Mouse (Mus musculus) liver, adult 2 months (tissue): ENCODE results near the gene Mid2. TPM values are rescaled to one million over a fixed set of nuclear protein-coding genes. Genes with fewer than 3 reads are reported as not detected.

Source experiments
- DNase-seq: peaks from one replicate; pipeline ENCODE4 v3.0.0-alpha.2; 2011; ENCODE audit warnings: low read depth, low spot score; ENCODE audit errors: extremely low read depth
- H3K27ac ChIP-seq: fragments of 200-500 bp; replicated peaks from 2 replicates; pipeline ENCODE4 v1.5.1; 2012; ENCODE audit warnings: low read depth, mild to moderate bottlenecking, control low read depth, inconsistent platforms, low read length; ENCODE audit not compliant: insufficient read depth
- H3K27me3 ChIP-seq: fragments of 200-500 bp; 2 replicates; pipeline ENCODE4 v1.6.1; 2012; ENCODE audit warnings: mild to moderate bottlenecking, moderate library complexity, low read length, inconsistent platforms; ENCODE audit not compliant: control insufficient read depth, insufficient read depth
- H3K36me3 ChIP-seq: fragments of 200-500 bp; 2 replicates; pipeline ENCODE4 v1.6.1; 2012; ENCODE audit warnings: low read length, inconsistent platforms; ENCODE audit not compliant: control insufficient read depth, insufficient read depth
- H3K4me1 ChIP-seq: fragments of 200-500 bp; 2 replicates; pipeline ENCODE4 v1.6.1; 2011; ENCODE audit warnings: low read length; ENCODE audit not compliant: control insufficient read depth, insufficient read depth
- H3K4me3 ChIP-seq: fragments of 200-500 bp; 2 replicates; pipeline ENCODE4 v1.5.1; 2011; ENCODE audit warnings: low read depth, mild to moderate bottlenecking, control low read depth, low read length, moderate library complexity; ENCODE audit not compliant: insufficient read depth
- H3K79me2 ChIP-seq: fragments of 200-500 bp; 2 replicates; pipeline ENCODE4 v1.6.1; 2012; ENCODE audit warnings: inconsistent platforms, mild to moderate bottlenecking, low read length, moderate library complexity; ENCODE audit not compliant: control insufficient read depth, insufficient read depth
- H3K9ac ChIP-seq: fragments of 200-500 bp; 2 replicates; pipeline ENCODE4 v1.6.1; 2012; ENCODE audit warnings: low read depth, mild to moderate bottlenecking, control low read depth, inconsistent platforms, low read length
- CTCF ChIP-seq: fragments of 200-500 bp; IDR thresholded peaks from 2 replicates; pipeline ENCODE4 v1.5.1; 2011; ENCODE audit warnings: low read depth, low read length, control low read depth
- POLR2A ChIP-seq: fragments of 200-500 bp; IDR thresholded peaks from 2 replicates; pipeline ENCODE4 v1.6.1; 2011; ENCODE audit warnings: low read length, control low read depth; ENCODE audit not compliant: insufficient read depth; ENCODE audit errors: extremely low read depth
- WGBS: fragments of 180-500 bp; shearing (Covaris S2); methylation state at CpG from one replicate; pipeline ENCODE4 v1.1.7; 2018; 5-methylcytosine and 5-hydroxymethylcytosine counted together
- polyA plus RNA-seq: library from polyadenylated mRNA; depleted of rRNA; stranded (reverse); fragments of >200 nt; gene quantifications from 2 replicates; pipeline ENCODE4 v1.2.3, GENCODE M21; 2012; rRNA removed
- total RNA-seq: library from RNA; depleted of rRNA; stranded (reverse); fragments of >200 nt; gene quantifications from 2 replicates; pipeline ENCODE4 v1.2.3, GENCODE M21; 2014; rRNA removed

The Mid2 gene
- total and polyA plus RNA-seq, 2 experiments = 2.2 to 3.8 TPM

- Histone ChIP-seq H3K27me3 (no peaks in the 10 kb centered on the region), H3K36me3 (no peaks in the 10 kb centered on the region), H3K4me1 (no peaks in the 10 kb centered on the region), H3K27ac (no peak within 1 kb of the TSS), H3K9ac (no peak within 1 kb of the TSS), H3K79me2 (no peaks in the 10 kb centered on the region), H3K4me3 (no peak within 1 kb of the TSS)
- 90% methylated on average over 22 of the region's 22 CpGs for WGBS
- TF ChIP-seq CTCF = no peak
- TF ChIP-seq POLR2A = no peak
- DNase-seq = no peak
These were observed 149.1 kb downstream of the Mid2 start, which contains the start of gene Tex13b for GRCm38 (mm10) chrX:140813312-140814006. TSS of gene Tex13b (minus strand) at chrX:140813433.

Other genes starting within 250 kb of the Mid2 start
- 30.7 and 32.4 TPM in 2 replicates for gene Prps1, start 208.0 kb upstream of the Mid2 start, total RNA-seq
- gene Prps1, start 208.0 kb upstream of the Mid2 start, polyA plus RNA-seq = 10.6 and 12.3 TPM in 2 replicates
- 158 and 194 TPM in 2 replicates for gene Tsc22d3, start 63.9 kb upstream of the Mid2 start, total RNA-seq
- gene Tsc22d3, start 63.9 kb upstream of the Mid2 start, polyA plus RNA-seq = 56.1 and 103 TPM in 2 replicates
- 0.07 TPM in 1 of 2 replicates, not detected in the other for gene Tex13b, start 148.8 kb downstream of the Mid2 start, total RNA-seq
- not detected in 2 replicates for gene Tex13b, start 148.8 kb downstream of the Mid2 start, polyA plus RNA-seq
- gene Vsig1, start 243.0 kb downstream of the Mid2 start, total RNA-seq = not detected in 2 replicates
- gene Vsig1, start 243.0 kb downstream of the Mid2 start, polyA plus RNA-seq = not detected in 2 replicates